Mouse (Mus musculus) CH12.LX (cell line): ENCODE results near the gene Astl. TPM values are rescaled to one million over a fixed set of nuclear protein-coding genes. Genes with fewer than 3 reads are reported as not detected.

Experiments used
- DNase-seq: peaks from one replicate; pipeline ENCODE4 v3.0.0-alpha.2; 2013; ENCODE audit errors: extremely low read depth
- H3K27ac ChIP-seq: 2 replicates; pipeline ENCODE4 v1.5.1; 2012; ENCODE audit warnings: low read depth, mild to moderate bottlenecking, control low read depth, moderate library complexity; ENCODE audit not compliant: insufficient read depth
- H3K27me3 ChIP-seq: replicated peaks from 2 replicates; pipeline ENCODE3; 2012; ENCODE audit warnings: inconsistent platforms
- H3K36me3 ChIP-seq, 2 experiments: replicated peaks in 1 of 2; 2 replicates each; pipeline versions ENCODE3 to v1.6.1; 2012; ENCODE audit warnings: inconsistent platforms in 1 of 2, low read length in 1 of 2, mild to moderate bottlenecking in 1 of 2, mixed read lengths in 1 of 2, moderate library complexity in 1 of 2; ENCODE audit not compliant: control insufficient read depth in 1 of 2, insufficient read depth in 1 of 2
- H3K4me1 ChIP-seq, 2 experiments: 2 replicates each; pipeline ENCODE4 v1.6.1; 2012; ENCODE audit warnings: inconsistent platforms in 1 of 2, moderate library complexity in 1 of 2; ENCODE audit not compliant: insufficient read depth in 2 of 2, control insufficient read depth in 1 of 2
- H3K4me2 ChIP-seq: 2 replicates; pipeline ENCODE4 v1.6.1; 2012; ENCODE audit warnings: low read depth, mild to moderate bottlenecking, control low read depth; ENCODE audit not compliant: poor library complexity, insufficient read depth, severe bottlenecking
- H3K4me3 ChIP-seq, 3 experiments: fragments of 150-350 bp in 1 of 3; sonication (generic) in 1 of 3; replicated peaks in 1 of 3; 2 replicates each; pipeline versions ENCODE3 to v1.5.1; 2011 to 2012; ENCODE audit warnings: low read depth in 2 of 3, low read length in 2 of 3, mild to moderate bottlenecking in 2 of 3, moderate library complexity in 2 of 3, control low read depth in 1 of 3, improper control_type of control experiment in 1 of 3, inconsistent platforms in 1 of 3, mixed read lengths in 1 of 3; ENCODE audit not compliant: poor library complexity in 1 of 3
- H3K79me2 ChIP-seq: replicated peaks from 2 replicates; pipeline ENCODE4 v1.6.1; 2012; ENCODE audit warnings: mild to moderate bottlenecking, moderate library complexity; ENCODE audit not compliant: control insufficient read depth, poor library complexity, insufficient read depth, severe bottlenecking; ENCODE audit errors: extremely low read depth
- H3K9ac ChIP-seq: 2 replicates; pipeline ENCODE4 v1.6.1; 2012; ENCODE audit warnings: low read depth, mild to moderate bottlenecking, control low read depth, moderate library complexity; ENCODE audit not compliant: insufficient read depth
- H3K9me3 ChIP-seq: replicated peaks from 2 replicates; pipeline ENCODE3; 2012; ENCODE audit warnings: low read length, inconsistent platforms, mixed read lengths
- CHD2 ChIP-seq: IDR thresholded peaks from 2 replicates; pipeline ENCODE4 v1.6.1; 2011; ENCODE audit warnings: low read length, improper control_type of control experiment
- CTCF ChIP-seq, 2 experiments: IDR thresholded peaks in 1 of 2; conservative IDR thresholded peaks in 1 of 2; 2 replicates each; pipeline ENCODE4 v1.5.1; 2011 to 2012; ENCODE audit warnings: low read depth in 2 of 2, low read length in 2 of 2, improper control_type of control experiment in 1 of 2, inconsistent platforms in 1 of 2, mild to moderate bottlenecking in 1 of 2, moderate library complexity in 1 of 2
- EP300 ChIP-seq: IDR thresholded peaks from 2 replicates; pipeline ENCODE4 v1.6.1; 2011; ENCODE audit warnings: low read length, improper control_type of control experiment
- HCFC1 ChIP-seq: IDR thresholded peaks from 2 replicates; pipeline ENCODE4 v1.6.1; 2012; ENCODE audit warnings: low read depth, mild to moderate bottlenecking, inconsistent platforms, low read length, improper control_type of control experiment
- IRF4 ChIP-seq: IDR thresholded peaks from 2 replicates; pipeline ENCODE4 v1.6.1; 2014; ENCODE audit warnings: low read depth, mild to moderate bottlenecking, inconsistent platforms, low read length, improper control_type of control experiment
- KAT2A ChIP-seq: IDR thresholded peaks from 2 replicates; pipeline ENCODE4 v1.6.1; 2012; ENCODE audit warnings: low read length, improper control_type of control experiment, inconsistent platforms; ENCODE audit not compliant: insufficient replicate concordance
- MAX ChIP-seq: IDR thresholded peaks from 2 replicates; pipeline ENCODE4 v1.6.1; 2011; ENCODE audit warnings: low read length, improper control_type of control experiment
- MYC ChIP-seq: IDR thresholded peaks from 2 replicates; pipeline ENCODE4 v1.6.1; 2011; ENCODE audit warnings: low read depth, mild to moderate bottlenecking, improper control_type of control experiment, low read length
- POLR2A ChIP-seq: IDR thresholded peaks from 2 replicates; pipeline ENCODE4 v1.6.1; 2011; ENCODE audit warnings: low read depth, mild to moderate bottlenecking, improper control_type of control experiment, low read length
- RAD21 ChIP-seq: IDR thresholded peaks from 2 replicates; pipeline ENCODE4 v1.6.1; 2011; ENCODE audit warnings: low read depth, mild to moderate bottlenecking, low read length, improper control_type of control experiment, moderate library complexity
- RCOR1 ChIP-seq: conservative IDR thresholded peaks from 2 replicates; pipeline ENCODE4 v1.6.1; 2012; ENCODE audit warnings: low read depth, mild to moderate bottlenecking, inconsistent platforms, low read length, improper control_type of control experiment
- SIN3A ChIP-seq: IDR thresholded peaks from 2 replicates; pipeline ENCODE4 v1.6.1; 2012; ENCODE audit warnings: low read length, improper control_type of control experiment, inconsistent platforms
- SMC3 ChIP-seq: IDR thresholded peaks from 2 replicates; pipeline ENCODE4 v1.6.1; 2011; ENCODE audit warnings: low read depth, low read length, improper control_type of control experiment
- UBTF ChIP-seq: IDR thresholded peaks from 2 replicates; pipeline ENCODE4 v1.6.1; 2012; ENCODE audit warnings: low read depth, mild to moderate bottlenecking, inconsistent platforms, low read length, improper control_type of control experiment, moderate library complexity
- ZC3H11A ChIP-seq: IDR thresholded peaks from 2 replicates; pipeline ENCODE4 v1.6.1; 2012; ENCODE audit warnings: low read depth, mild to moderate bottlenecking, inconsistent platforms, low read length, improper control_type of control experiment
- ZNF384 ChIP-seq: IDR thresholded peaks from 2 replicates; pipeline ENCODE4 v1.6.1; 2012; ENCODE audit warnings: low read depth, low read length, improper control_type of control experiment, inconsistent platforms
- dilution Hi-C: fragments of 300-500 bp; cut with MboI; formaldehyde crosslinking; loops from 2 replicates; pipeline ENCODE4 v1.14.3; 2020; ENCODE audit warnings: low sequenced_read_pairs; ENCODE audit not compliant: extremely low pct_unique_long_range_greater_than_20kb, extremely low pct_ligation_motif_present
- in situ Hi-C: fragments of 300-500 bp; cut with MboI; formaldehyde crosslinking; loops from 3 replicates; pipeline ENCODE4 v1.14.3; 2019; ENCODE audit warnings: low sequenced_read_pairs, low pct_ligation_motif_present, low pct_unique_long_range_greater_than_20kb, mixed read lengths
- polyA plus RNA-seq: library from polyadenylated mRNA; unstranded; fragments of >175 nt; gene quantifications from 2 replicates; pipeline ENCODE4 v1.2.1, GENCODE M21; 2012; ENCODE audit warnings: low read depth; ENCODE audit not compliant: insufficient read length
- total RNA-seq, 2 experiments: library from RNA; depleted of rRNA; stranded (reverse); fragments of 300-350 nt in 1 of 2; fragments of >200 nt in 1 of 2; gene quantifications; 2 replicates each; pipeline ENCODE4 v1.2.3; 2012 to 2014

Astl gene
- total and polyA plus RNA-seq, 3 experiments, result 0.08 TPM; not detected in 2

- H3K9me3 ChIP-seq, result peaks cover 6% of the 10 kb centered on the region
- no peaks in the 10 kb centered on the region for H3K36me3 ChIP-seq
- H3K27me3 ChIP-seq, result no peaks in the 10 kb centered on the region
- dilution Hi-C loops, result no loop called here
- no peak overlapping the region for H3K4me2 ChIP-seq
- no peak for DNase-seq
- H3K4me1 ChIP-seq, result peaks cover 13 to 38% of the 10 kb centered on the region in 2 experiments
- TF ChIP-seq EP300 (no peak), CHD2 (0 out of 2 replicates have a peak, but pooled peaks have one; percentile 35)
- in situ Hi-C loops, result loop anchor here (5.0 kb wide), 1 partner anchor 35 kb away; no protein-coding TSS in a partner anchor
- H3K9ac ChIP-seq, result no peak overlapping the region
- no peaks in the 10 kb centered on the region for H3K79me2 ChIP-seq
- H3K4me3 ChIP-seq, result no peak overlapping the region
- H3K27ac ChIP-seq, result no peak overlapping the region
Measured at GRCm38 (mm10) chr2:127307179-127307578, 31.3 kb upstream of the Astl start.

- Histone ChIP-seq H3K4me3 (no peak overlapping the region), H3K4me1 (peaks cover 16 to 44% of the 10 kb centered on the region in 2 experiments), H3K4me2 (no peak overlapping the region), H3K36me3 (no peaks in the 10 kb centered on the region), H3K79me2 (no peaks in the 10 kb centered on the region), H3K27me3 (no peaks in the 10 kb centered on the region), H3K9me3 (peaks cover 6% of the 10 kb centered on the region), H3K9ac (no peak overlapping the region), H3K27ac (no peak overlapping the region)
- peak; percentile 58 for DNase-seq
- TF ChIP-seq UBTF (no peak), SMC3 (peak; percentile 96), SIN3A (peak; percentile 47), IRF4 (0 out of 2 replicates have a peak, but pooled peaks have one; percentile 23), ZC3H11A (peak; percentile 69; the same call in 1 of the 2 replicates), CTCF (conservative IDR thresholded peaks at IDR 0.05 in 1 of 2, IDR thresholded peaks at IDR 0.05 in 1 of 2; ENCODE audit: low read depth in 2 of 2, low read length in 2 of 2) (peak; percentile 58 to 83), MYC (0 out of 2 replicates have a peak, but pooled peaks have one; percentile 34), RAD21 (peak; percentile 83), HCFC1 (no peak), ZNF384 (0 out of 2 replicates have a peak, but pooled peaks have one; percentile 4)
- in situ Hi-C loops (loop anchor here (5.0 kb wide), 1 partner anchor 34 kb away; no protein-coding TSS in a partner anchor), dilution Hi-C loops (no loop called here)
Measured at GRCm38 (mm10) chr2:127308660-127309059, 29.8 kb upstream of the Astl start.

GRCm38 (mm10) chr2:127310246-127310645 is 28.2 kb upstream of the Astl start:
- Histone ChIP-seq H3K79me2 (no peaks in the 10 kb centered on the region), H3K9ac (no peak overlapping the region), H3K27ac (no peak overlapping the region), H3K4me3 (no peak overlapping the region), H3K9me3 (peaks cover 6% of the 10 kb centered on the region), H3K4me1 (peaks cover 31 to 60% of the 10 kb centered on the region in 2 experiments), H3K36me3 (no peaks in the 10 kb centered on the region), H3K4me2 (peak overlapping the region; percentile 35), H3K27me3 (no peaks in the 10 kb centered on the region)
- in situ Hi-C loops (no loop called here), dilution Hi-C loops (no loop called here)
- DNase-seq, result no peak
- no peak for TF ChIP-seq ZC3H11A
- TF ChIP-seq KAT2A, result no peak
- no peak for TF ChIP-seq CHD2
- no peak for TF ChIP-seq POLR2A
- no peak; the same call in 1 of the 2 replicates for TF ChIP-seq RCOR1
- no peak for TF ChIP-seq MAX
